Mouse (Mus musculus) ES-E14 (cell line): ENCODE results near the gene E130308A19Rik. TPM values are rescaled to one million over a fixed set of nuclear protein-coding genes. Genes with fewer than 3 reads are reported as not detected.

Experiments
- DNase-seq: peaks from one replicate; pipeline ENCODE4 v3.0.0-alpha.2; 2013; ENCODE audit warnings: low read depth, low spot score
- H3K27ac ChIP-seq: 2 replicates; pipeline ENCODE4 v1.5.1; 2012; ENCODE audit warnings: low read depth, mild to moderate bottlenecking, low read length, moderate library complexity, mixed read lengths; ENCODE audit not compliant: poor library complexity, insufficient read depth, severe bottlenecking
- H3K36me3 ChIP-seq: 2 replicates; pipeline ENCODE4 v1.6.1; 2012; ENCODE audit warnings: mild to moderate bottlenecking, low read length, moderate library complexity, mixed read lengths; ENCODE audit not compliant: control insufficient read depth, poor library complexity, insufficient read depth, severe bottlenecking
- H3K4me1 ChIP-seq, 2 experiments: fragments of 150-350 bp in 1 of 2; sonication (generic) in 1 of 2; 2 replicates each; pipeline ENCODE4 v1.6.1; 2012; ENCODE audit warnings: low read length in 2 of 2, mild to moderate bottlenecking in 1 of 2, mixed read lengths in 1 of 2; ENCODE audit not compliant: control insufficient read depth in 2 of 2, insufficient read depth in 2 of 2, poor library complexity in 1 of 2
- H3K4me3 ChIP-seq, 2 experiments: fragments of 150-350 bp in 1 of 2; sonication (generic) in 1 of 2; 2 replicates each; pipeline ENCODE4 v1.5.1; 2012; ENCODE audit warnings: low read length in 2 of 2, low read depth in 1 of 2, mild to moderate bottlenecking in 1 of 2, mixed read lengths in 1 of 2; ENCODE audit not compliant: insufficient read depth in 1 of 2, poor library complexity in 1 of 2, severe bottlenecking in 1 of 2
- H3K9ac ChIP-seq: 2 replicates; pipeline ENCODE4 v1.6.1; 2012; ENCODE audit warnings: low read depth, mild to moderate bottlenecking, low read length, mixed read lengths; ENCODE audit not compliant: poor library complexity, insufficient read depth, severe bottlenecking
- H3K9me3 ChIP-seq: fragments of 150-350 bp; sonication (generic); 2 replicates; pipeline ENCODE4 v1.6.1; 2012; ENCODE audit warnings: low read depth, mild to moderate bottlenecking, low read length; ENCODE audit not compliant: control insufficient read depth, insufficient read depth
- CHD2 ChIP-seq: IDR thresholded peaks from 2 replicates; pipeline ENCODE4 v1.6.1; 2014; ENCODE audit warnings: mild to moderate bottlenecking, low read depth, low read length, inconsistent platforms
- HCFC1 ChIP-seq: IDR thresholded peaks from 2 replicates; pipeline ENCODE4 v1.6.1; 2012; ENCODE audit warnings: low read length, inconsistent platforms, borderline replicate concordance; ENCODE audit not compliant: insufficient read depth
- MAFK ChIP-seq: IDR thresholded peaks from 2 replicates; pipeline ENCODE4 v1.6.1; 2014; ENCODE audit warnings: mild to moderate bottlenecking, low read depth, low read length, inconsistent platforms; ENCODE audit not compliant: insufficient read depth
- ZC3H11A ChIP-seq: IDR thresholded peaks from 2 replicates; pipeline ENCODE4 v1.6.1; 2012; ENCODE audit warnings: low read depth, mild to moderate bottlenecking, inconsistent platforms, low read length, borderline replicate concordance
- ZNF384 ChIP-seq: IDR thresholded peaks from 2 replicates; pipeline ENCODE4 v1.6.1; 2012; ENCODE audit warnings: low read depth, low read length, inconsistent platforms
- in situ Hi-C, 2 experiments: fragments of 600-800 bp; cut with MboI; formaldehyde crosslinking; loops; one replicate each; pipeline ENCODE4 v1.15.1; 2025; ENCODE audit warnings: low sequenced_read_pairs in 2 of 2, inconsistent platforms in 1 of 2; ENCODE audit not compliant: unreplicated experiment in 2 of 2
- total RNA-seq: library from RNA; depleted of rRNA; stranded (reverse); fragments of 300-350 nt; gene quantifications from 2 replicates; pipeline ENCODE4 v1.2.3, GENCODE M21; 2012

The E130308A19Rik gene
- total RNA-seq, 1 experiment: 14.9 TPM

- Histone ChIP-seq H3K9ac (no peak overlapping the region), H3K36me3 (peaks cover 7% of the 10 kb centered on the region; the same call in 1 of the 2 replicates), H3K4me3 (no peak overlapping the region), H3K4me1 (peaks cover 0 to 13% of the 10 kb centered on the region in 2 experiments; a peak in 2 of 4 replicates), H3K9me3 (no peaks in the 10 kb centered on the region), H3K27ac (no peak overlapping the region)
- DNase-seq: no peak
- in situ Hi-C loops: no loop called here
- TF ChIP-seq HCFC1 (no peak), ZNF384 (no peak), MAFK (no peak), ZC3H11A (no peak)
Observed at GRCm38 (mm10) chr4:59717349-59717748, 91.3 kb downstream of the E130308A19Rik start.

- no peak for DNase-seq
Observed at GRCm38 (mm10) chr4:59718542-59718941, 92.5 kb downstream of the E130308A19Rik start.

GRCm38 (mm10) chr4:59719481-59720355, 93.7 kb downstream of the E130308A19Rik start:
- Histone ChIP-seq H3K36me3 (peaks cover 7% of the 10 kb centered on the region; the same call in 1 of the 2 replicates), H3K27ac (no peak overlapping the region), H3K4me1 (peaks cover 0 to 11% of the 10 kb centered on the region in 2 experiments; a peak in 2 of 4 replicates), H3K9me3 (no peaks in the 10 kb centered on the region), H3K4me3 (no peak overlapping the region), H3K9ac (no peak overlapping the region)
- in situ Hi-C loops: no loop called here
- TF ChIP-seq ZNF384: no peak
- TF ChIP-seq CHD2: no peak
- no peak for TF ChIP-seq ZC3H11A
- no peak for TF ChIP-seq MAFK
- no peak for TF ChIP-seq HCFC1
- peak; percentile 17 for DNase-seq

More at GRCm38 (mm10) chr4:59718542-59718941, 92.5 kb downstream of the E130308A19Rik start:
- H3K9me3 ChIP-seq: no peaks in the 10 kb centered on the region
- H3K4me3 ChIP-seq: no peak overlapping the region
- peaks cover 0 to 11% of the 10 kb centered on the region in 2 experiments; a peak in 2 of 4 replicates for H3K4me1 ChIP-seq
- in situ Hi-C loops: no loop called here
- no peak overlapping the region for H3K9ac ChIP-seq
- TF ChIP-seq HCFC1 (no peak), CHD2 (no peak), MAFK (no peak), ZNF384 (no peak), ZC3H11A (no peak)
- H3K36me3 ChIP-seq: peaks cover 7% of the 10 kb centered on the region; the same call in 1 of the 2 replicates
- H3K27ac ChIP-seq: no peak overlapping the region

- Histone ChIP-seq H3K4me1 (peaks cover 0 to 11% of the 10 kb centered on the region in 2 experiments; a peak in 2 of 4 replicates), H3K9me3 (no peaks in the 10 kb centered on the region), H3K4me3 (no peak overlapping the region), H3K27ac (no peak overlapping the region), H3K36me3 (peaks cover 7% of the 10 kb centered on the region; the same call in 1 of the 2 replicates), H3K9ac (no peak overlapping the region)
- TF ChIP-seq HCFC1: no peak
- TF ChIP-seq MAFK: no peak
- no peak for TF ChIP-seq CHD2
- no peak for TF ChIP-seq ZNF384
- no peak for TF ChIP-seq ZC3H11A
- in situ Hi-C loops: no loop called here
- DNase-seq: no peak
Observed at GRCm38 (mm10) chr4:59721811-59722210, 95.8 kb downstream of the E130308A19Rik start.
